ENCODE assay signal across 13 mouse cellular contexts in genomic region chr11:105388636-105389035, GRCm38 (mm10).
A peak's percentile ranks its signal among the peaks of the same experiment; 100 is the strongest.
DNase-seq lines count a peak whose midpoint lies in the region; ATAC-seq and TF ChIP-seq lines count a peak whose summit lies in the region.
"Had no signal": no experiment of that assay in that cellular context is flagged by ENCODE, and none has a peak within 500 bp of the region (broad histone marks: within the 10 kb centered on the region; RNA-seq: fewer than 3 reads in every experiment).

No protein-coding gene starts in this region.

- no peak for TF ChIP-seq CTCF in forebrain, postnatal 0 days (IDR thresholded peaks at IDR 0.05; ENCODE audit: low read depth)
- TF ChIP-seq CTCF in brain, embryonic 14.5 days (IDR thresholded peaks at IDR 0.05; ENCODE audit: borderline replicate concordance, extremely low read depth, insufficient read depth, insufficient read length): no peak

- no peak overlapping the region for H3K9ac ChIP-seq in forebrain, postnatal 0 days
- no peak overlapping the region for H3K9ac ChIP-seq in forebrain, embryonic 15.5 days (replicated peaks)
- H3K9ac ChIP-seq in limb, embryonic 13.5 days: no peak overlapping the region
- H3K9ac ChIP-seq: hindbrain, embryonic 13.5 days; lung, embryonic 15.5 days had no signal

- no peaks in the 10 kb centered on the region for H3K4me1 ChIP-seq in forebrain, postnatal 0 days (ENCODE audit: insufficient read depth)
- peaks cover 6% of the 10 kb centered on the region for H3K4me1 ChIP-seq in forebrain, embryonic 15.5 days
- peaks cover 15% of the 10 kb centered on the region for H3K4me1 ChIP-seq in limb, embryonic 13.5 days

- H3K27me3 ChIP-seq in forebrain, postnatal 0 days (ENCODE audit: insufficient read depth, low read length): no peaks in the 10 kb centered on the region
- no peaks in the 10 kb centered on the region for H3K27me3 ChIP-seq in forebrain, embryonic 15.5 days
- no peaks in the 10 kb centered on the region for H3K27me3 ChIP-seq in limb, embryonic 13.5 days
- H3K27me3 ChIP-seq: hindbrain, embryonic 13.5 days; lung, embryonic 15.5 days; Patski had no signal

- DNase-seq in forebrain, postnatal 0 days: peak; percentile 67
- DNase-seq in left cerebral cortex, adult 11 months (ENCODE audit: low spot score): peak; percentile 45
- DNase-seq in left cerebral cortex, postnatal 4 days: no peak
- peak; percentile 68 for DNase-seq in brain, embryonic 14.5 days (ENCODE audit: low read depth)
- DNase-seq in spleen, postnatal 10 days (ENCODE audit: low spot score in 2 of 2): no peak
- DNase-seq in urinary bladder, postnatal 14 days (ENCODE audit: low spot score): no peak
- DNase-seq: adrenal gland, postnatal 25 days; thymus, postnatal 36 days had no signal

- H3K27ac ChIP-seq in forebrain, postnatal 0 days (ENCODE audit: low read depth, low read length): peak overlapping the region; percentile 54
- H3K27ac ChIP-seq in forebrain, embryonic 15.5 days (replicated peaks): no peak overlapping the region
- H3K27ac ChIP-seq in limb, embryonic 13.5 days: no peak overlapping the region
- H3K27ac ChIP-seq: hindbrain, embryonic 13.5 days; lung, embryonic 15.5 days had no signal

- H3K9me3 ChIP-seq in forebrain, postnatal 0 days (ENCODE audit: low read length): no peaks in the 10 kb centered on the region
- H3K9me3 ChIP-seq in forebrain, embryonic 15.5 days: no peaks in the 10 kb centered on the region
- H3K9me3 ChIP-seq in limb, embryonic 13.5 days: peaks cover 7% of the 10 kb centered on the region; the same call in 1 of the 2 replicates
- H3K9me3 ChIP-seq: hindbrain, embryonic 13.5 days; lung, embryonic 15.5 days had no signal

- intact Hi-C loops in left cerebral cortex, postnatal 4 days (cut with DNase I): no loop called here

- TF ChIP-seq POLR2A in brain, embryonic 14.5 days (IDR thresholded peaks at IDR 0.05; ENCODE audit: borderline replicate concordance, extremely low read depth, insufficient read depth, insufficient read length, poor library complexity, severe bottlenecking): no peak

- no peak overlapping the region for H3K4me3 ChIP-seq in forebrain, postnatal 0 days (ENCODE audit: low read depth, low read length)
- H3K4me3 ChIP-seq in forebrain, embryonic 15.5 days: no peak overlapping the region
- no peak overlapping the region for H3K4me3 ChIP-seq in limb, embryonic 13.5 days
- H3K4me3 ChIP-seq: hindbrain, embryonic 13.5 days; lung, embryonic 15.5 days had no signal

- no peak overlapping the region for H3K4me2 ChIP-seq in forebrain, postnatal 0 days (ENCODE audit: low read depth)
- H3K4me2 ChIP-seq in forebrain, embryonic 15.5 days (replicated peaks): no peak overlapping the region
- no peak overlapping the region for H3K4me2 ChIP-seq in limb, embryonic 13.5 days (replicated peaks)
- H3K4me2 ChIP-seq: hindbrain, embryonic 13.5 days; lung, embryonic 15.5 days had no signal

- WGBS in forebrain, postnatal 0 days: 39% methylated on average over 2 of the region's 2 CpGs
- WGBS in forebrain, embryonic 15.5 days: 54% methylated on average over 2 of the region's 2 CpGs
- 13% methylated on average over 2 of the region's 2 CpGs for WGBS in limb, embryonic 13.5 days

- peak; percentile 90 for ATAC-seq in forebrain, postnatal 0 days
- no peak for ATAC-seq in forebrain, embryonic 15.5 days (replicated peaks)
- ATAC-seq in limb, embryonic 13.5 days (ENCODE audit: low FRiP score, low read depth): peak; percentile 75; the same call in 1 of the 2 replicates
- ATAC-seq: Patski had no signal

- H3K36me3 ChIP-seq in forebrain, postnatal 0 days (ENCODE audit: insufficient read depth): no peaks in the 10 kb centered on the region
- H3K36me3 ChIP-seq in forebrain, embryonic 15.5 days: no peaks in the 10 kb centered on the region
- no peaks in the 10 kb centered on the region for H3K36me3 ChIP-seq in limb, embryonic 13.5 days
- H3K36me3 ChIP-seq: hindbrain, embryonic 13.5 days; lung, embryonic 15.5 days had no signal

Comparison
In these comparisons a context has a peak if more than half of its experiments do, and no peak if none do; other contexts are left out.
1. DNase-seq: peak in forebrain, postnatal 0 days (single experiment), left cerebral cortex, adult 11 months (single experiment) and brain, embryonic 14.5 days (single experiment); none in left cerebral cortex, postnatal 4 days (single experiment), spleen, postnatal 10 days (0 of 2) and urinary bladder, postnatal 14 days (single experiment).